Mouse (Mus musculus): ENCODE measurements around the gene Ltbp1. TPM values are rescaled to one million over a fixed set of nuclear protein-coding genes. Genes with fewer than 3 reads are reported as not detected.

The Ltbp1 gene
- polyA plus RNA-seq, 1 experiment, result 27.7 TPM

GRCm38 (mm10) chr17:74979767-74980166, 25.6 kb upstream of the Ltbp1 start:
- WGBS, result 62% methylated on average over 8 of the region's 8 CpGs
- TF ChIP-seq POLR2A (IDR thresholded peaks at IDR 0.05; ENCODE audit: borderline replicate concordance, extremely low read depth, low read depth, low read length) (no peak), CTCF (IDR thresholded peaks at IDR 0.05; ENCODE audit: insufficient read depth, low read length) (no peak)
- no peak overlapping the region for H3K4me3 ChIP-seq (replicated peaks; ENCODE audit: extremely low read depth, low read depth, low read length)
- DNase-seq, result no peak
- H3K4me1 ChIP-seq (ENCODE audit: control insufficient read depth, insufficient read depth, low read length), result no peaks in the 10 kb centered on the region

- DNase-seq, result no peak
- H3K4me1 ChIP-seq (ENCODE audit: control insufficient read depth, insufficient read depth, low read length), result no peaks in the 10 kb centered on the region
- no peak overlapping the region for H3K4me3 ChIP-seq (replicated peaks; ENCODE audit: extremely low read depth, low read depth, low read length)
- TF ChIP-seq CTCF (IDR thresholded peaks at IDR 0.05; ENCODE audit: insufficient read depth, low read length) (no peak), POLR2A (IDR thresholded peaks at IDR 0.05; ENCODE audit: borderline replicate concordance, extremely low read depth, low read depth, low read length) (no peak)
- 73% methylated on average over 5 of the region's 5 CpGs for whole genome bisulfite sequencing
Observed at GRCm38 (mm10) chr17:74981703-74982102, 23.7 kb upstream of the Ltbp1 start.

DNA sequence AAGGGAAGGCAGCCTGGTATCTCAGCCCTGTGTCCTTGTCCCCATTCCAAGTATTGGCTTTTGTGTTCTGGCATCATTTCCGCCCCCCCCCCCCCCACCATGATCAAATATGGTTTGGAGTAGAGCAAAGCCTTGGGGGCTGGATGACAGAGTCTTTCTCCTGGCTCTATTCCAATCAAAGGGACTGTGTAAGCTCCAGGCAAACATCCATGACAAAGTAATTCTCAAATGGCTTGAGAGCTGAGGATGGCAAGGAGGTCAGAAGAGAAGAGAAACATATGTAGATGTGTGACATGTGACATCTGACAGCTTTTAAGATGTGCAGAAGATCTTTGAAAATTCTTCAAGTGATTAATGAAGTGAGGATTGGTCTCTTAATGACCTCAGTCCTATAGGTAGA, 22.5 kb upstream of the Ltbp1 start:
- no peak overlapping the region for H3K4me3 ChIP-seq (replicated peaks; ENCODE audit: extremely low read depth, low read depth, low read length)
- no peak for TF ChIP-seq POLR2A (IDR thresholded peaks at IDR 0.05; ENCODE audit: borderline replicate concordance, extremely low read depth, low read depth, low read length)
- no peak for TF ChIP-seq CTCF (IDR thresholded peaks at IDR 0.05; ENCODE audit: insufficient read depth, low read length)
- 56% methylated on average over 1 of the region's 1 CpGs for WGBS
- DNase-seq, result no peak
- no peaks in the 10 kb centered on the region for H3K4me1 ChIP-seq (ENCODE audit: control insufficient read depth, insufficient read depth, low read length)

DNA sequence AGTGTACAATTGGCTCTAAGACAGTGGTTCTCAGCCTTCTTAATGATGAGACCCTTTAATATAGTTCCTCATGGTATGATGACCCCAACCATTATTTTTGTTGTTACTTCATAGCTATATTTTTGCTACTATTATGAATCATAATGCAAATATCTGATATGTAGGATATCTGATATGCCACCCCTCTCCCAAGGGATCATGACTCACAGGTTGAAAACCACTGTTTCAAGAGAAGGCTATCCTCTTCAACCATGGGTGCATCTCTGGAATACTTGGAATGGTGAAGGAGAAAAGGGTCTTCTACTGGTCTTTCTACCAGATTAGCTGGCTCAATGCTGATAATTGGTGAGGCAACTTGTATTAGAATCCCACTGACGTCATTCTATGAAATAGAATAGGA, 21.3 kb upstream of the Ltbp1 start:
- H3K4me3 ChIP-seq (replicated peaks; ENCODE audit: extremely low read depth, low read depth, low read length), result no peak overlapping the region
- WGBS, result 53% methylated on average over 1 of the region's 1 CpGs
- DNase-seq, result no peak
- no peaks in the 10 kb centered on the region for H3K4me1 ChIP-seq (ENCODE audit: control insufficient read depth, insufficient read depth, low read length)
- TF ChIP-seq CTCF (IDR thresholded peaks at IDR 0.05; ENCODE audit: insufficient read depth, low read length) (no peak), POLR2A (IDR thresholded peaks at IDR 0.05; ENCODE audit: borderline replicate concordance, extremely low read depth, low read depth, low read length) (no peak)

DNA sequence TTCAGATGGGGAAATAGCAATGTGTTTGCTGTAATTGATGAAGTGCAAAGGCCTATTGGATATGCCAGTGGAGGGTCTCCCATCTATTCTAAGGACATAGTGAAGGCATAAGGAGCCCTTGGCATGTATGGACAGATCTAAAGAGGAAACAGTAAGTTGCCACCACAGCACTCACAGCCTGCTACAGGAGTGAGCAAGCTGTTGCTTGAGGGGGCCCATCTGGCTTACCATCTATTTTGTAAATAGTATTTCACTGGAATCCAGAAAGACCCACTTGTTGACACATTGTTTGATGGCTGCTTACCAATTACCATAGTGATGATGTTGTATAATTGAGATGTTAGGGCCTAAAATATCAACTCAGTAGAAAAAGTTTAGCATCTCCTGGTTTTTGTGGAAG, 20.7 kb upstream of the Ltbp1 start:
- no peak for DNase-seq
- no peak for TF ChIP-seq POLR2A (IDR thresholded peaks at IDR 0.05; ENCODE audit: borderline replicate concordance, extremely low read depth, low read depth, low read length)
- TF ChIP-seq CTCF (IDR thresholded peaks at IDR 0.05; ENCODE audit: insufficient read depth, low read length), result no peak
- H3K4me3 ChIP-seq (replicated peaks; ENCODE audit: extremely low read depth, low read depth, low read length), result no peak overlapping the region
- no peaks in the 10 kb centered on the region for H3K4me1 ChIP-seq (ENCODE audit: control insufficient read depth, insufficient read depth, low read length)

DNA sequence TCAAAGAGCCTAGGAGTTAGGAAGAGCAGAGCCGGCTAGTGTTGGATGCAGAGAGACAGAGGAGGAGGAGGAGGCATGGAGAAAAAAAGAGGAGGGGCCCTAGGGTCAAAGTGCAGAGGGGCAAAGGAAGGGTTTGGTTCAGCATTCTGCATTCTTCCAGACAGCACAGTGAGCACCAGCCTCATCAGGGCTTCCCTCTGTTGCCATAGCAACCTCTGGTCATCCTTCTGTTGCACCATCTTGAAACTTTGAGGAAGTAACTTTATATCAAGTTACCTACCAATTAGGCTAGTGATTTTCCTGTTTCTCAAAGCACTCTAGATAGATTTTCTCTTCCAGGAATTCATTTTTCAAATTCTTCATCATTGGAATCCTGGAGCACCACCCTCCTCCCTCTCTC, 18.3 kb upstream of the Ltbp1 start:
- no peak for TF ChIP-seq CTCF (IDR thresholded peaks at IDR 0.05; ENCODE audit: insufficient read depth, low read length)
- 67% methylated on average over 1 of the region's 1 CpGs for WGBS
- Histone ChIP-seq H3K4me1 (ENCODE audit: control insufficient read depth, insufficient read depth, low read length) (no peaks in the 10 kb centered on the region), H3K4me3 (replicated peaks; ENCODE audit: extremely low read depth, low read depth, low read length) (no peak overlapping the region)
- DNase-seq, result no peak

GRCm38 (mm10) chr17:74989691-74990090, 15.7 kb upstream of the Ltbp1 start:
- DNase-seq, result no peak
- TF ChIP-seq POLR2A (IDR thresholded peaks at IDR 0.05; ENCODE audit: borderline replicate concordance, extremely low read depth, low read depth, low read length) (no peak), CTCF (IDR thresholded peaks at IDR 0.05; ENCODE audit: insufficient read depth, low read length) (no peak)
- Histone ChIP-seq H3K4me1 (ENCODE audit: control insufficient read depth, insufficient read depth, low read length) (peaks cover 6% of the 10 kb centered on the region), H3K4me3 (replicated peaks; ENCODE audit: extremely low read depth, low read depth, low read length) (no peak overlapping the region)
- 94% methylated on average over 4 of the region's 4 CpGs for WGBS

DNA sequence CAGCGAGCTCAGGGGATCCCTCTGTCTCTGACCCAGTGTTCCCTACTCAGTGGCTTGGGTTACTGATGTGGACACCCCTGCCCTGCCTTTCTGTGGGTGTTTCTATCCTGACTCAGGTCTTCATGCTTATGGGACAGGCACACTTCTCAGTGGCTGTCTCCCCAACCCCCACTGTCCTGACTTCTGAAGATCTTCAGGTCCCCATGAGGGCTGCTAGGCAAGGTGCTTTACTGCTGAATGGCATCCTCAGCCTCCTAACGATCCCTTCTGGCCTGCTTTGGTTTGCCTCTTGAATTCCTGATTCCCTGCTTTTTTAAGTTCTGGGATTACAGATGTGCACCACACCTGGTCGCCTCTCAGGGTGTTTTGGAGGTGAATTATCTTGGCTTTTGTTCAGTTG, 14.8 kb upstream of the Ltbp1 start:
- H3K4me3 ChIP-seq (replicated peaks; ENCODE audit: extremely low read depth, low read depth, low read length), result no peak overlapping the region
- peaks cover 7% of the 10 kb centered on the region for H3K4me1 ChIP-seq (ENCODE audit: control insufficient read depth, insufficient read depth, low read length)
- WGBS, result 89% methylated on average over 3 of the region's 3 CpGs
- TF ChIP-seq POLR2A (IDR thresholded peaks at IDR 0.05; ENCODE audit: borderline replicate concordance, extremely low read depth, low read depth, low read length) (no peak), CTCF (IDR thresholded peaks at IDR 0.05; ENCODE audit: insufficient read depth, low read length) (no peak)
- no peak for DNase-seq

- peak overlapping the region; percentile 35 for H3K4me3 ChIP-seq (replicated peaks; ENCODE audit: extremely low read depth, low read depth, low read length)
- 6% methylated on average over 26 of the region's 26 CpGs for whole genome bisulfite sequencing
- peak; percentile 13 for DNase-seq
- no peak for TF ChIP-seq CTCF (IDR thresholded peaks at IDR 0.05; ENCODE audit: insufficient read depth, low read length)
- TF ChIP-seq POLR2A (IDR thresholded peaks at IDR 0.05; ENCODE audit: borderline replicate concordance, extremely low read depth, low read depth, low read length), result no peak
- H3K4me1 ChIP-seq (ENCODE audit: control insufficient read depth, insufficient read depth, low read length), result peaks cover 7% of the 10 kb centered on the region
Observed at GRCm38 (mm10) chr17:74993726-74994581, 11.4 kb upstream of the Ltbp1 start.

DNA sequence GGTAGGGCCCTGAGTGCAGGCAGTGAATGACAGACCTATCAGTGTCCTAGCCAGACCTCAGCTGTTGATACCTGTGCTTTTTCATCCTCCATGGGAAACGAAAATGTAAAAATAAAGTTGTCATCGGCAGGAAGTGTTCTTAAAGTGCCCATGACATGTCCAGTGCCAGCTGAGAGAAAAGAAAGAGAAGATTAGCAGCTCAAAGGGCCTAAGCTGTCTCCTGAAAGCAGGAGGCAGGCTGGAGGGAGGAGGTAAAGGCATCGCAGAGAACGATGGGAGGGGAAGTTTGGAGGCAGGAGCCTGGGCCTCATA, 10.8 kb upstream of the Ltbp1 start:
- 9% methylated on average over 4 of the region's 4 CpGs for WGBS
- DNase-seq, result no peak
- TF ChIP-seq POLR2A (IDR thresholded peaks at IDR 0.05; ENCODE audit: borderline replicate concordance, extremely low read depth, low read depth, low read length), result no peak
- TF ChIP-seq CTCF (IDR thresholded peaks at IDR 0.05; ENCODE audit: insufficient read depth, low read length), result no peak
- Histone ChIP-seq H3K4me1 (ENCODE audit: control insufficient read depth, insufficient read depth, low read length) (peaks cover 7% of the 10 kb centered on the region), H3K4me3 (replicated peaks; ENCODE audit: extremely low read depth, low read depth, low read length) (peak overlapping the region; percentile 35)
